Mouse (Mus musculus): Measurements from ENCODE around the gene Chrd.
A peak's percentile ranks its signal among the peaks of the same experiment; 100 is the strongest.

GRCm38 (mm10) chr16:20732925-20733730, at the start of gene Chrd:
- TF ChIP-seq POLR2A (IDR thresholded peaks at IDR 0.05; ENCODE audit: extremely low read depth, insufficient read depth, low read length) (0 out of 2 replicates have a peak, but pooled peaks have one; percentile 40), CTCF (IDR thresholded peaks at IDR 0.05; ENCODE audit: extremely low read depth, insufficient read depth, low read length) (no peak)

Measured in cortical plate, adult 2 months (tissue).